Mouse (Mus musculus): ENCODE measurements around the gene Gm49394.

The Gm49394 gene

GRCm38 (mm10) chr7:142669751-142670625 lies at the start of gene Gm49394:
Gm49394 (minus strand) TSS chr7:142669942.
- in situ Hi-C loops (cut with MboI; ENCODE audit: low pct_unique_long_range_greater_than_20kb in 1 of 2, low sequenced_read_pairs in 2 of 2, unreplicated experiment in 1 of 2), result loop anchor here in 1 of 2 experiments (10.0 kb wide), 1 partner anchor 335 kb away; no protein-coding TSS in a partner anchor

- in situ Hi-C loops (cut with MboI; ENCODE audit: low pct_unique_long_range_greater_than_20kb in 1 of 2, low sequenced_read_pairs in 2 of 2, unreplicated experiment in 1 of 2), result no loop called here
Measured at GRCm38 (mm10) chr7:142714783-142715498, 45.2 kb upstream of the Gm49394 start.

- in situ Hi-C loops (cut with MboI; ENCODE audit: low pct_unique_long_range_greater_than_20kb in 1 of 2, low sequenced_read_pairs in 2 of 2, unreplicated experiment in 1 of 2), result no loop called here
Measured at GRCm38 (mm10) chr7:142706873-142707272, 37.1 kb upstream of the Gm49394 start.

GRCm38 (mm10) chr7:142699334-142699860 lies 29.7 kb upstream of the Gm49394 start:
- in situ Hi-C loops (cut with MboI; ENCODE audit: low pct_unique_long_range_greater_than_20kb in 1 of 2, low sequenced_read_pairs in 2 of 2, unreplicated experiment in 1 of 2), result loop anchor here in 1 of 2 experiments (25.0 kb wide), 1 partner anchor 362 kb away; no protein-coding TSS in a partner anchor

GRCm38 (mm10) chr7:142678611-142679010 lies 8.9 kb upstream of the Gm49394 start:
- in situ Hi-C loops (cut with MboI; ENCODE audit: low pct_unique_long_range_greater_than_20kb in 1 of 2, low sequenced_read_pairs in 2 of 2, unreplicated experiment in 1 of 2), result loop anchor here (10.0 to 25.0 kb wide), 2 partner anchors 341 to 344 kb away; no protein-coding TSS in a partner anchor

- in situ Hi-C loops (cut with MboI; ENCODE audit: low pct_unique_long_range_greater_than_20kb in 1 of 2, low sequenced_read_pairs in 2 of 2, unreplicated experiment in 1 of 2), result loop anchor here (10.0 to 25.0 kb wide), 2 partner anchors 338 to 341 kb away; no protein-coding TSS in a partner anchor
Measured at GRCm38 (mm10) chr7:142675644-142676043, 5.9 kb upstream of the Gm49394 start.

- in situ Hi-C loops (cut with MboI; ENCODE audit: low pct_unique_long_range_greater_than_20kb in 1 of 2, low sequenced_read_pairs in 2 of 2, unreplicated experiment in 1 of 2), result loop anchor here (10.0 to 25.0 kb wide), 2 partner anchors 338 to 340 kb away; no protein-coding TSS in a partner anchor
Measured at GRCm38 (mm10) chr7:142675141-142675540, 5.4 kb upstream of the Gm49394 start.

- in situ Hi-C loops (cut with MboI; ENCODE audit: low pct_unique_long_range_greater_than_20kb in 1 of 2, low sequenced_read_pairs in 2 of 2, unreplicated experiment in 1 of 2), result loop anchor here in 1 of 2 experiments (10.0 kb wide), 1 partner anchor 337 kb away; no protein-coding TSS in a partner anchor
Measured at GRCm38 (mm10) chr7:142672120-142672519, 2.4 kb upstream of the Gm49394 start.

GRCm38 (mm10) chr7:142671067-142671466 lies 1.3 kb upstream of the Gm49394 start:
- in situ Hi-C loops (cut with MboI; ENCODE audit: low pct_unique_long_range_greater_than_20kb in 1 of 2, low sequenced_read_pairs in 2 of 2, unreplicated experiment in 1 of 2), result loop anchor here in 1 of 2 experiments (10.0 kb wide), 1 partner anchor 336 kb away; no protein-coding TSS in a partner anchor

GRCm38 (mm10) chr7:142668328-142668727 lies 1.4 kb downstream of the Gm49394 start:
- in situ Hi-C loops (cut with MboI; ENCODE audit: low pct_unique_long_range_greater_than_20kb in 1 of 2, low sequenced_read_pairs in 2 of 2, unreplicated experiment in 1 of 2), result no loop called here

- in situ Hi-C loops (cut with MboI; ENCODE audit: low pct_unique_long_range_greater_than_20kb in 1 of 2, low sequenced_read_pairs in 2 of 2, unreplicated experiment in 1 of 2), result no loop called here
Measured at GRCm38 (mm10) chr7:142667521-142667920, 2.2 kb downstream of the Gm49394 start.

GRCm38 (mm10) chr7:142666659-142667058 lies 3.1 kb downstream of the Gm49394 start, which contains the start of gene Igf2:
Igf2 (minus strand) TSS chr7:142666816.
- in situ Hi-C loops (cut with MboI; ENCODE audit: low pct_unique_long_range_greater_than_20kb in 1 of 2, low sequenced_read_pairs in 2 of 2, unreplicated experiment in 1 of 2), result no loop called here

GRCm38 (mm10) chr7:142666109-142666508 lies 3.6 kb downstream of the Gm49394 start:
- in situ Hi-C loops (cut with MboI; ENCODE audit: low pct_unique_long_range_greater_than_20kb in 1 of 2, low sequenced_read_pairs in 2 of 2, unreplicated experiment in 1 of 2), result no loop called here

- in situ Hi-C loops (cut with MboI; ENCODE audit: low pct_unique_long_range_greater_than_20kb in 1 of 2, low sequenced_read_pairs in 2 of 2, unreplicated experiment in 1 of 2), result no loop called here
Measured at GRCm38 (mm10) chr7:142665364-142665763, 4.4 kb downstream of the Gm49394 start.

GRCm38 (mm10) chr7:142664465-142665029 lies 5.2 kb downstream of the Gm49394 start:
- in situ Hi-C loops (cut with MboI; ENCODE audit: low pct_unique_long_range_greater_than_20kb in 1 of 2, low sequenced_read_pairs in 2 of 2, unreplicated experiment in 1 of 2), result no loop called here

GRCm38 (mm10) chr7:142663931-142664421 lies 5.8 kb downstream of the Gm49394 start:
- in situ Hi-C loops (cut with MboI; ENCODE audit: low pct_unique_long_range_greater_than_20kb in 1 of 2, low sequenced_read_pairs in 2 of 2, unreplicated experiment in 1 of 2), result no loop called here

- in situ Hi-C loops (cut with MboI; ENCODE audit: low pct_unique_long_range_greater_than_20kb in 1 of 2, low sequenced_read_pairs in 2 of 2, unreplicated experiment in 1 of 2), result no loop called here
Measured at GRCm38 (mm10) chr7:142663151-142663550, 6.6 kb downstream of the Gm49394 start.

GRCm38 (mm10) chr7:142661811-142662210 lies 7.9 kb downstream of the Gm49394 start:
- in situ Hi-C loops (cut with MboI; ENCODE audit: low pct_unique_long_range_greater_than_20kb in 1 of 2, low sequenced_read_pairs in 2 of 2, unreplicated experiment in 1 of 2), result no loop called here
